Mouse (Mus musculus) MN1 (cell line): ENCODE measurements around the gene Cpped1.

Source experiments
- DNase-seq: peaks from one replicate; pipeline ENCODE4 v3.0.0-alpha.2; 2016; ENCODE audit warnings: low spot score

Gene Cpped1

GRCm38 (mm10) chr16:11757951-11758350, 151.3 kb downstream of the Cpped1 start:
- DNase-seq = no peak

- DNase-seq = no peak
Measured at GRCm38 (mm10) chr16:11757471-11757870, 151.8 kb downstream of the Cpped1 start.

GRCm38 (mm10) chr16:11756598-11757245, 152.5 kb downstream of the Cpped1 start:
- no peak for DNase-seq

DNA sequence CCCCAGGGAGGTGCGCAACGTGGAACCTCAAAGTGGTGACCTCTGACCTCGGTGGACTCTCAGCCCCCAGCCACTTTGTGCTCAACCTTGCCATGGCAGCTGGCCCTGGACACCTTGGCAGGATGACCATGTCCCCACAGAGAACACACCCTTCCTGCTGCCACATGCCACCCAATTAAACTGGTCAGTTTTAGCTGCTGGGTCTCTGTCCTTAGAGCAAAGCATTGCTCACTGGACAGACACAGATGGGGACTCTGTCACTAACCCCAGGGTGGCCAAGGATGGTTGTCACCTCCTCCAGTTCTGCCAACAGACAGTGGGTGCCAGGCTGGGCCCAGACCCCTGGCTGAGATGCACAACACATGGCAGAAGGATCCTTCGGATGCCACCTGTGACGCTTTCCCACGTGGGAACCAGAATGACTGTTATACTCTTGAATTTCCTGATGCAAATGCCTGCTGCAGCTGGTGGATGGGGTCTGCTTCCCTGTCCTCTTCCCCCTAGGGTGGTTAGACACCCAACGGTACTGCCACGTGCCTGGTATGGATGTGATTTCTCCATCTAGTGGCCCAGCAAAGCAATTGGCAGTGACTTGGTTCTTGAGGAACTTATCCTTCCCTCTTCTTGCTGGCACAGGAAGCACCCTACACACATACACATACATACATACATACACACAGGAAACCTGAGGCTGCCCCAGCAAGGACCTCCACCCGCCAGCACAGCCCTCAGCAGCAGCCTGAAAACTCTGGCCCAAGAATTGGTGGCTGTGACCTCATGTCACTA, 153.8 kb downstream of the Cpped1 start:
- DNase-seq = no peak

DNA sequence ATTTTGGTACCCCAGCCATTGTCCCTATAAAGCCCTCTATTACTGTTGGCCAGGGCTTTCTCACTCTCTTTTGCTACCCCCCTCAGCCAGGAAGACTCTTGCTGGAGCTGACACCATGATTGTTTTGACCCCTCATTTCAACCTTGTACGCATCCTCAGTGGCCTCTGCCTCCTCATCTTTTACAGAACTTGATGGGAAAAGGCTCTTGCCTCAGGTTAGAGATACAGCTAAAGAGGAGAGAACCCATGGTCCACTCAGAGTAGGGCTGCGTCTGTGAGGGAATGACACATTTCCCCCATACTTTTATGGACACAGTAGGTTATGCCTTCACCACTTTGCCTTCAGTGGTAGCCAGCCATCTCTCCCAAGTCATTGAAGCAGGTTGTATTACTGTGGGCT, 155.1 kb downstream of the Cpped1 start:
- DNase-seq = no peak
